Mouse (Mus musculus) cerebellum, adult 8-10 months (tissue): ENCODE results near the gene Il1rl2.

Experiments
- DNase-seq: peaks from one replicate; pipeline ENCODE4 v3.0.0; 2022

Gene Il1rl2

DNA sequence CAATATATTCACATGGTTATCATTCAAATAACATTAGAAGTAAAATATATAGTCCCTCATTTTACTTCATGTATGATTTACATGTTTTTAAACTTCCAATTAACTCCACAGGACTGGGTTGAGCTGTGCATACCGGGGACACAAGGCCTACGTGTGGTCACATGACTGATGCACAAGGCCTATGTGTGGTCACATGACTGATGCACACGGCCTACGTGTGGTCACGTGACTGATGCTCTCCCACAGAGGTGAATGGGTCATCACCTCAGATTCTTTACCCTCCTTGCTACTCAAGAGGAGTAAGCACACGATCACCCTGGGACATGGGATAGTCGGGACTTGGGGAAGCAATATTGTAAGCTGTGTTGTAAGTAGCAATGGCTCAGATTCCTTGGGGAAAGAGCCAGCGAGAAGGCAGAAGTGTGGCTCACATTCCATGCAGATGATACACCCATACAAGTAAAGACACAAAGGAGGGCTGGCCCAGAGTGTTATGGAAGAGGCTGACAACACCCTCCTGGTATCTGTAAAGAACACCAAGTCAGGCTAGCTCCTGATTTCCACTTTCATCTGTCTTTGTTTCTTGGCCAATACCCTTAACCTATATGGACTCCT is 60.6 kb downstream of the Il1rl2 start:
- no peak for DNase-seq

DNA sequence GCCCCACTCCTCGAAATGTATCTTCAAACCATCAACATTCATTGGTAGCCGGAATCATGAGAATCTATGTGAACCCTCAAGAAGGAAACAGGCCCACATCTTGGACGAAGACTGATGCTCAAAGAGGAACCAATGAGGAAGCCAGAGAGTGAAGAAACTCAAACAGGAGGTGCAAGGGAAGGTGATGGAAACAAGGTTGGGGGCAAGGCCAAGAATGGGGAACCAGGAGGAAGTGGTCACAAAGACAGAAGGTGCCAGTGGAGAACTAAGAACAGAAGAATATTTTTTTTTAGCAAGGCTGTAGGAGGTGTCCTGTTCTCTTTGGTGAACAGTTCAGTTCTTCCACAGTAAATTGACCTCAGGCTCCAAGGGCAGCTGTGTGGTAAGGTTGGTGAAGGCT is 67.0 kb downstream of the Il1rl2 start:
- no peak for DNase-seq

DNA sequence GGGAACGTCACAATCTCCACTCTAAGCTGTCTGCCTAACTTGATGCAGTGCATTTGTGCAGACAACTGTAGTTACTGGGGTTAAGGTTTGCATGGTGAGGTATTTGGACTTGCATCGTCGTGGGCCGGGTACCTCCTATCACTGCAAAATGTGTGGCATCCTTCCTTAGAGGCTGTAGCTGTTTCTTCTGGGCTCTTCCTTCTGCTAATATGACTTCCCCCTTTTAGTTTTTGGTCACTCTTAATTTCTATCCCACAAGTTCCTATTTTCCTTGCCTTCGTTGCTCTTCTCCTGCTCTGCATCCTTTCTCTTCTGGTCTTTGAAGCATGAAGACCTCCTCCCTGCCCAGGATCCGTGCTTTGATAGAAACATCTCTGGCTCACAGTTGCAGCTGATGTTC is 68.1 kb downstream of the Il1rl2 start:
- DNase-seq = no peak

DNA sequence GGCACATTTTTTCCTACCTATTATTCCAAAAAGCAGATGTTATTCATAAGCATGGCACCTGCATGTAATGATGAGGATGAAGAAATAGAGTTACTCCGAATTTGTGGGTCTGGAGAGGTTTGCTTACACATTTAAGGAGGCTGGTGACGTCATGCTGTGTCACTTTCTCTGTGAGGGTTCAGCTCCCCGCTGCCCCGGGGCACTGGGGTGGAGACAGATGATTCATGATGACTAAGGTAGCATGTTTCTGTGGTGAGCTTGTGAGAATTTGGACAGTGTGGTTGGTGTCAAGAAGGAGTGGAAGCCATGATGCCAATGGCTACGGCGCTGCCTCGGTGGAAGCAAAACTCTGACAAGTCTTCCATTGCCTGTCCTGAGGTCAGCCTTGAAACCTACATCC is 68.8 kb downstream of the Il1rl2 start:
- DNase-seq = no peak

DNA sequence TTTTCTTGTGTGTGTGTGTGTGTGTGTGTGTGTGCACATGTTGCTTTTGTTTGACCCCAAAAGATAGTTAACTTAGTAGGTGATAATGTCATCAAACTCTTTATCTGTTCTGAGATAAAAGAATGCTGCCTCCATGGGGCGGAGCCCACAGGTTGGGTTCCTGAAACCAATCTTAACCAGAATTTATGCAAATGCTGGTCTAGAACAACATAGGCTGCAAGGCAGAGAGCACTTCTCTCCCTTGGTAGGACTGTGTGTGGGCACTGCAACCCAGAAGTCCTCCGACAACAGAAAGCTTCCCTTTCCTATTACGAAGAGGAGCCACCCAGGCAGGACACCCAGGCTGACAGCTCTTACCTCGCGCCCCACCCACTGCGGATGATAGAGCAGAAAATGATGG is 75.2 kb downstream of the Il1rl2 start:
- no peak for DNase-seq

GRCm38 (mm10) chr1:40404682-40405081 is 80.3 kb downstream of the Il1rl2 start:
- no peak for DNase-seq

DNA sequence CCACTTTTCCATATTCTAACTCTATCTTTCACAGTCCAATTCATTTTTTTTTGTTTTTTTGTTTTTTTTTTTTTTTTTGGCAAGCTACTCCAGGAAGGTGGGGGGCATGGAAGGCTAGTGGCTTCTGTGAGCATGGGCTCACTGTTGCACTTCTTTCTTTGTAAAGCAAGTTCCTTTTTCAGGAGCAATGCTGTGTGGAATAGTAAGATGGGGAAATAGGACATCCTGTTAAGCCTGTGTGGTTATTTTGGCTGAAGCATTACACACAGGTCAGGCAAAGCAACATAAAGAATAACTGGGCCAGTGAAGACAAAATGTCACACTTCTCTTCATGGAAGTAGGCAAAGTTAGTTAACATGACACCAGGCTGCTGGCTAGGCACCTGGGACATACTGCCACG is 85.5 kb downstream of the Il1rl2 start:
- DNase-seq = no peak

- DNase-seq = no peak
Observed at GRCm38 (mm10) chr1:40413039-40413438, 88.6 kb downstream of the Il1rl2 start.

- no peak for DNase-seq
Observed at GRCm38 (mm10) chr1:40414276-40414675, 89.9 kb downstream of the Il1rl2 start.

GRCm38 (mm10) chr1:40414863-40415656 is 90.7 kb downstream of the Il1rl2 start:
- DNase-seq = no peak

DNA sequence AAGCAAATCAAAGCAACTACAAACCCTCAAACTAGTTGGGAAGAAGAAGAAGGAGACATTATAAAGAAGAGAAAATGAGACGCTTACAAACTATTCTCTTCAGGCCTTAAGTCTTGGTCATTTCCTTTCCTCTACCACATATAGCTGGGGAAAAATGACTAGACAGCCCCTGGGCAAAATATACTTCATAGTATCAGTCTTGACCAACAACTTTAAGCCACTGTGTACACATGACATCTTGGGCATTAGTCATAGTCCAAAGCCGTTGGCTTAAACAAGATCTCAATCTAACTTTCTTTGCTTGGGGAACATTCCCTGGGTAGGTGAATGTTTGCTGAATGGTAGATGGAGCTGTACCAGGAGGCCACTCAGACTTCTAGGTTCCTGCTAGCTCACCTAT is 92.6 kb downstream of the Il1rl2 start:
- DNase-seq = no peak
